Mouse (Mus musculus) myocyte (in vitro differentiated cells): ENCODE results near the gene Dmac2. TPM values are rescaled to one million over a fixed set of nuclear protein-coding genes. Genes with fewer than 3 reads are reported as not detected.

Source experiments
- H3K27me3 ChIP-seq: one replicate; pipeline ENCODE4 v1.6.1; 2011; ENCODE audit not compliant: control insufficient read depth, insufficient read depth, insufficient read length
- H3K36me3 ChIP-seq: one replicate; pipeline ENCODE4 v1.6.1; 2011; ENCODE audit not compliant: control insufficient read depth, insufficient read depth
- H3K4me2 ChIP-seq: one replicate; pipeline ENCODE4 v1.6.1; 2011; ENCODE audit warnings: low read depth, control low read depth
- H3K4me3 ChIP-seq: one replicate; pipeline ENCODE4 v1.5.1; 2011; ENCODE audit warnings: mild to moderate bottlenecking, control low read depth, moderate library complexity
- H3K79me2 ChIP-seq: one replicate; pipeline ENCODE4 v1.6.1; 2011; ENCODE audit not compliant: control insufficient read depth, insufficient read depth
- H3ac ChIP-seq: one replicate; pipeline ENCODE4 v1.6.1; 2011; ENCODE audit not compliant: control insufficient read depth, insufficient read length
- CEBPB ChIP-seq: IDR thresholded peaks from 2 replicates; pipeline ENCODE4 v1.6.1; 2011; ENCODE audit warnings: mild to moderate bottlenecking, moderate library complexity; ENCODE audit not compliant: poor library complexity, insufficient read depth, severe bottlenecking
- E2F4 ChIP-seq: IDR thresholded peaks from one replicate; pipeline ENCODE4 v1.6.1; 2011; ENCODE audit warnings: mild to moderate bottlenecking, control low read depth, moderate library complexity; ENCODE audit not compliant: insufficient read depth
- MAX ChIP-seq: IDR thresholded peaks from one replicate; pipeline ENCODE4 v1.6.1; 2011; ENCODE audit warnings: low read depth, mild to moderate bottlenecking, control low read depth
- MYOD1 ChIP-seq, 3 experiments: IDR thresholded peaks; one replicate each; pipeline ENCODE4 v1.6.1; 2011; ENCODE audit warnings: control low read depth in 2 of 3, low read depth in 2 of 3, mild to moderate bottlenecking in 2 of 3, moderate library complexity in 1 of 3; ENCODE audit not compliant: insufficient read length in 2 of 3, control insufficient read depth in 1 of 3
- MYOG ChIP-seq, 3 experiments: IDR thresholded peaks; one replicate each; pipeline ENCODE4 v1.6.1; 2011; ENCODE audit warnings: control low read depth in 2 of 3, low read depth in 2 of 3, mild to moderate bottlenecking in 2 of 3; ENCODE audit not compliant: insufficient read length in 2 of 3, control insufficient read depth in 1 of 3, insufficient read depth in 1 of 3
- POLR2A ChIP-seq: IDR thresholded peaks from one replicate; pipeline ENCODE4 v1.6.1; 2011; ENCODE audit warnings: low read depth, mild to moderate bottlenecking, control low read depth, moderate library complexity; ENCODE audit not compliant: insufficient read length
- POLR2AphosphoS2 ChIP-seq: IDR thresholded peaks from one replicate; pipeline ENCODE4 v1.6.1; 2011; ENCODE audit warnings: low read depth, control low read depth; ENCODE audit not compliant: insufficient read length
- REST ChIP-seq: IDR thresholded peaks from one replicate; pipeline ENCODE4 v1.6.1; 2011; ENCODE audit warnings: mild to moderate bottlenecking, control low read depth, moderate library complexity; ENCODE audit not compliant: insufficient read depth, insufficient read length
- SRF ChIP-seq: IDR thresholded peaks from one replicate; pipeline ENCODE4 v1.6.1; 2011; ENCODE audit warnings: low read depth; ENCODE audit not compliant: control insufficient read depth, insufficient read length
- TCF12 ChIP-seq: IDR thresholded peaks from one replicate; pipeline ENCODE4 v1.6.1; 2011; ENCODE audit warnings: mild to moderate bottlenecking, control low read depth; ENCODE audit not compliant: poor library complexity, insufficient read depth, severe bottlenecking
- TCF3 ChIP-seq: IDR thresholded peaks from one replicate; pipeline ENCODE4 v1.6.1; 2011; ENCODE audit warnings: low read depth, control low read depth; ENCODE audit not compliant: insufficient read length
- USF1 ChIP-seq: IDR thresholded peaks from one replicate; pipeline ENCODE4 v1.6.1; 2011; ENCODE audit warnings: low read depth, mild to moderate bottlenecking, control low read depth, moderate library complexity
- polyA plus RNA-seq: library from polyadenylated mRNA; unstranded; fragments of >200 nt; fragmentation: generic; extraction: Trizol; gene quantifications from one replicate; pipeline ENCODE4 v1.2.1, GENCODE M21; 2012; ENCODE audit warnings: missing spikeins

The Dmac2 gene
- polyA plus RNA-seq, 1 experiment: 13.0 TPM

DNA sequence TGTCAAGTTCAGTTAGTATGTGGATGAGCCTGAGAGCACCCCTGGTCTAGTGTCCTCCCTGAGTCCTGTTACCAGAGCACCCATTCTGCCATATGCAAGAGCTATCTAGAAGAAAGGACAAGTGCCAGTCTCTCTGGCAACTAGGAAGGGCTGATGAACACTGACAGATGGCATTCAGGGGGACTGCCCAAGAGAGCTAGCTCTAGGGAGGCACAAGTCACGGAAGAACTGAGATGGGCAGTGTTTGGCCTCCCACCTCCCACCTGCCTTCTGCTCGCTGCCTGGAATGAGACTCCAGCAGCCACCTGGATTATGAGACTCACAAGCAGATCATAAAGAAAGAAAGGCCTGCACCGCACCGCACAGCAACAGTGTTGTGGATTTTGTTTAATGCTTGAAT lies 20.5 kb downstream of the Dmac2 start:
- Histone ChIP-seq H3K36me3 (no peaks in the 10 kb centered on the region), H3K4me3 (no peak overlapping the region)

GRCm38 (mm10) chr7:25644136-25644535 lies 24.9 kb downstream of the Dmac2 start:
- Histone ChIP-seq H3K4me3 (no peak overlapping the region), H3K27me3 (no peaks in the 10 kb centered on the region), H3K4me2 (no peak overlapping the region), H3K79me2 (no peaks in the 10 kb centered on the region), H3ac (no peak overlapping the region), H3K36me3 (no peaks in the 10 kb centered on the region)
- TF ChIP-seq POLR2A (no peak), TCF3 (no peak), E2F4 (no peak), REST (no peak), CEBPB (no peak), USF1 (no peak), TCF12 (no peak), MYOD1 (IDR thresholded peaks at IDR 0.05; ENCODE audit: control insufficient read depth in 1 of 3, insufficient read length in 2 of 3, low read depth in 2 of 3) (no peak), POLR2AphosphoS2 (no peak), SRF (no peak), MAX (no peak), MYOG (IDR thresholded peaks at IDR 0.05; ENCODE audit: control insufficient read depth in 1 of 3, insufficient read depth in 1 of 3, insufficient read length in 2 of 3, low read depth in 2 of 3) (no peak)

More for the DNA sequence above, 20.5 kb downstream of the Dmac2 start:
- Histone ChIP-seq H3ac (no peak overlapping the region), H3K79me2 (no peaks in the 10 kb centered on the region), H3K4me2 (no peak overlapping the region), H3K27me3 (no peaks in the 10 kb centered on the region)
- TF ChIP-seq E2F4: no peak
- no peak for TF ChIP-seq MYOG (IDR thresholded peaks at IDR 0.05; ENCODE audit: control insufficient read depth in 1 of 3, insufficient read depth in 1 of 3, insufficient read length in 2 of 3, low read depth in 2 of 3)
- no peak for TF ChIP-seq TCF12
- TF ChIP-seq MYOD1 (IDR thresholded peaks at IDR 0.05; ENCODE audit: control insufficient read depth in 1 of 3, insufficient read length in 2 of 3, low read depth in 2 of 3): no peak
- TF ChIP-seq USF1: no peak
- TF ChIP-seq TCF3: no peak
- no peak for TF ChIP-seq CEBPB
- TF ChIP-seq MAX: no peak
- no peak for TF ChIP-seq SRF
- no peak for TF ChIP-seq POLR2A
- no peak for TF ChIP-seq REST
- TF ChIP-seq POLR2AphosphoS2: no peak

- TF ChIP-seq TCF3: no peak
- no peak for TF ChIP-seq E2F4
- no peak for TF ChIP-seq SRF
- no peak for TF ChIP-seq POLR2A
- TF ChIP-seq TCF12: no peak
- TF ChIP-seq USF1: no peak
- TF ChIP-seq REST: no peak
- TF ChIP-seq MAX: no peak
- no peak for TF ChIP-seq MYOG (IDR thresholded peaks at IDR 0.05; ENCODE audit: control insufficient read depth in 1 of 3, insufficient read depth in 1 of 3, insufficient read length in 2 of 3, low read depth in 2 of 3)
- TF ChIP-seq POLR2AphosphoS2: no peak
- TF ChIP-seq CEBPB: no peak
- no peak for TF ChIP-seq MYOD1 (IDR thresholded peaks at IDR 0.05; ENCODE audit: control insufficient read depth in 1 of 3, insufficient read length in 2 of 3, low read depth in 2 of 3)
- no peak overlapping the region for H3K4me2 ChIP-seq
- H3K79me2 ChIP-seq: no peaks in the 10 kb centered on the region
- H3K4me3 ChIP-seq: no peak overlapping the region
- no peak overlapping the region for H3ac ChIP-seq
- no peaks in the 10 kb centered on the region for H3K27me3 ChIP-seq
- no peaks in the 10 kb centered on the region for H3K36me3 ChIP-seq
These were observed 25.4 kb downstream of the Dmac2 start for GRCm38 (mm10) chr7:25644631-25645030.

DNA sequence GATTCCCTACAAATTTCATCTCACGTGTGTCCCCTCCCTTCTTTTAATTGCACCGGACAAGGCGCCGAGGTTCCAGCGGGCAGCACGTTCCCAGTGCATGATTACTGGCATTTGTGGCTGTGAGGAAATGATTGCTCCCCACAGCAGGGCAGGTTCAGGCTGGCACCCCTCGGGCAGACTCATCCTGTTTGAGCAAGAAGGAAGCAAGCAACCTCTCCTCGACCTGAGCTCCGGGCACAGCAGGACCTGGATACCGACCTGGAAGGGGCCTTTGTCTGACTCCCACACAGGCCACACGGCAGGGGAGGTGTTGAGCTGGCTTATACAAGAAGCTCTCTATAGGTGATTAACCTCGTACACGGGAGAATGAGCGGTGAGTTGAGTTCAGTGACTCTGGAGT lies 25.9 kb downstream of the Dmac2 start:
- TF ChIP-seq MAX: no peak
- Histone ChIP-seq H3K79me2 (no peaks in the 10 kb centered on the region), H3K27me3 (no peaks in the 10 kb centered on the region), H3K4me2 (no peak overlapping the region), H3ac (no peak overlapping the region), H3K36me3 (no peaks in the 10 kb centered on the region), H3K4me3 (no peak overlapping the region)

DNA sequence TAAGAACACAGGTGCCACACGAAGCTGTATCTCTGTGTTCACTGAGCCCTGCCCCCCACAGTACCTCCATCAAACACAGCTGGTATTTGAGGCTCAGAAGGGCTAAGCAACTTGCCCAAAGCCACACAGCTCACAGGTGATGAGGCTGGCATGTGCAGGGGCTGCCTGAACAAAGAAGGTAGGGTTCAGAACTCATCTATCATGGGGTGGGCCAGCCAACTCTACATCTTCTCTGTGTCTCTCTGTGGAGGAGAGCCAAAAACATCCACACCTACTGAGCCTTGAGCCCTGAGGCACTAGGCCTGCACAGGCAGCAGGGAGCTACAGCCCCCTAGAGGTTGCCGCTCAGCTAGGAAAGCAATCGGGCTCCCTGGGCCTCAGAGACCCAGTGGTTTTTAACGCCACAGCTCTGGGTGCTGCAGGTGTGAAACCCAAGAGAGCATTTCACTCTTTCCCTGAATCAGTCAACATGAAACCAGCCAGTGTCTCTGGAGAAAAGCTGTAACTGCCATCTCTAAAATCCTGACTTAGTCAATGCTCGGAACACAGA lies 28.4 kb downstream of the Dmac2 start:
- no peak overlapping the region for H3K4me3 ChIP-seq
- TF ChIP-seq TCF12: no peak
- no peak for TF ChIP-seq TCF3
- no peak for TF ChIP-seq E2F4
- TF ChIP-seq CEBPB: no peak
- TF ChIP-seq MAX: no peak
- no peak overlapping the region for H3K4me2 ChIP-seq

More for the DNA sequence above, 28.4 kb downstream of the Dmac2 start:
- H3ac ChIP-seq: no peak overlapping the region
- H3K36me3 ChIP-seq: no peaks in the 10 kb centered on the region
- no peaks in the 10 kb centered on the region for H3K27me3 ChIP-seq
- no peaks in the 10 kb centered on the region for H3K79me2 ChIP-seq
